ENCODE assay signal across 8 mouse cellular contexts in genomic region chr11:45852124-45852994, GRCm38 (mm10). TPM values are rescaled to one million over a fixed set of nuclear protein-coding genes. Genes with fewer than 3 reads are reported as not detected.
DNase-seq lines count a peak whose midpoint lies in the region; ATAC-seq and TF ChIP-seq lines count a peak whose summit lies in the region.

No protein-coding gene starts in this region.

- TF ChIP-seq POLR2A in cortical plate, adult 2 months (IDR thresholded peaks at IDR 0.05; ENCODE audit: extremely low read depth, insufficient read depth, low read length) = no peak

- H3K27me3 ChIP-seq in kidney, embryonic 15.5 days = no peaks in the 10 kb centered on the region

- peak; percentile 71 for DNase-seq in urinary bladder, adult 2 months (ENCODE audit: low spot score)
- no peak for DNase-seq in urinary bladder, postnatal 10 days (ENCODE audit: low spot score)
- peak; percentile 34 for DNase-seq in heart, adult 9 months (ENCODE audit: low spot score in 2 of 2)
- peak; percentile 58 for DNase-seq in lung, postnatal 36 days
- DNase-seq in spleen, adult 12 weeks (ENCODE audit: low spot score) = peak; percentile 54
- DNase-seq in cerebellum, adult 18-20 months = no peak

- H3K9ac ChIP-seq in kidney, embryonic 15.5 days = peak overlapping the region; percentile 96

- no peak for TF ChIP-seq CTCF in cortical plate, adult 2 months (IDR thresholded peaks at IDR 0.05; ENCODE audit: extremely low read depth, insufficient read depth, low read length)

- H3K36me3 ChIP-seq in kidney, embryonic 15.5 days = peaks cover 22% of the 10 kb centered on the region

- H3K4me3 ChIP-seq in cortical plate, adult 2 months (ENCODE audit: insufficient read depth, low read length) = peak overlapping the region; percentile 79
- H3K4me3 ChIP-seq in kidney, embryonic 15.5 days (replicated peaks) = peak overlapping the region; percentile 97

- peaks cover 6% of the 10 kb centered on the region for H3K4me1 ChIP-seq in cortical plate, adult 2 months (ENCODE audit: control insufficient read depth, insufficient read depth, low read length)
- peaks cover 41% of the 10 kb centered on the region for H3K4me1 ChIP-seq in kidney, embryonic 15.5 days

- no peaks in the 10 kb centered on the region for H3K9me3 ChIP-seq in kidney, embryonic 15.5 days (replicated peaks)

- peak overlapping the region; percentile 59 for H3K4me2 ChIP-seq in kidney, embryonic 15.5 days

- peak; percentile 68 for ATAC-seq in kidney, embryonic 15.5 days (replicated peaks; ENCODE audit: low FRiP score)

- WGBS in kidney, embryonic 15.5 days = under 1% methylated on average over 45 of the region's 58 CpGs

- peak overlapping the region; percentile 73 for H3K27ac ChIP-seq in cortical plate, adult 2 months (ENCODE audit: insufficient read depth, low read length)
- H3K27ac ChIP-seq in kidney, embryonic 15.5 days = peak overlapping the region; percentile 86

RNA-seq across cellular contexts. Expression of gene Clint1, which starts 0.5 kb away (rescaled TPM):
- 72.0 and 74.3 TPM in 2 replicates for polyA plus RNA-seq in urinary bladder, adult 2 months (2012; rRNA removed)
- 41.5 and 41.7 TPM in 2 replicates for polyA plus RNA-seq in cortical plate, adult 2 months (2012; rRNA removed)
- polyA plus RNA-seq in kidney, embryonic 15.5 days (2015; fragmentation: Nextera tagmentation; extraction: Ambion mirVana) = 97.8 and 102 TPM in 2 replicates

Comparison
In these comparisons a context has a peak if more than half of its experiments do, and no peak if none do; other contexts are left out.
1. DNase-seq: peak in urinary bladder, adult 2 months (single experiment), heart, adult 9 months (2 of 2), lung, postnatal 36 days (single experiment) and spleen, adult 12 weeks (single experiment); none in urinary bladder, postnatal 10 days (single experiment) and cerebellum, adult 18-20 months (0 of 2).